ENCODE assay signal across 10 mouse cellular contexts in the genomic region with DNA sequence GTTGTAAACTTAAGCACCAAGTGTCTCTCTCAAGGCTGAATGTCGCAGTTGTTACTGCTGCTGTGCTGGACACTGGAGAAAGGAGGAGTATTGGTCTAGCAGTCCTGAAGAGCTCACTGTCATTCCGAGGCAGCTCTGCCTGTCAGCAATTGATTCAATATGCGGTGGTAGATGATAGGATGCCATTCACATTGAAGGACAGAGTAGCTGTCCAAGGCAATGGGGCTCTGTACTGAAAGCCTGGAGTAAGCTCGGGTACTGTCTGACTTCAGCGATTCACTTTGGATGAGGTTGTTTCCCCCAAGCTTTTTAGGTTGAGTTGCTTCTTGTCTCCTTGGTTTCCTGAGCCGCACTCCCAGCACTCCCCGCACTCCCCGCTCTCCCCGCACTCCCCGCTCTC. TPM values are rescaled to one million over a fixed set of nuclear protein-coding genes. Genes with fewer than 3 reads are reported as not detected.
DNase-seq lines count a peak whose midpoint lies in the region; ATAC-seq and TF ChIP-seq lines count a peak whose summit lies in the region.
"Had no signal": no experiment of that assay in that cellular context is flagged by ENCODE, and none has a peak within 500 bp of the region (broad histone marks: within the 10 kb centered on the region; RNA-seq: fewer than 3 reads in every experiment).

No protein-coding gene starts in this region.

- ATAC-seq in kidney, embryonic 16.5 days (ENCODE audit: low FRiP score, low TSS enrichment), result no peak
- ATAC-seq in hindbrain, embryonic 15.5 days (ENCODE audit: low FRiP score, low read depth), result no peak
- no peak for ATAC-seq in midbrain, postnatal 0 days (ENCODE audit: low FRiP score)

- no peaks in the 10 kb centered on the region for H3K36me3 ChIP-seq in kidney, embryonic 16.5 days (ENCODE audit: insufficient read depth, low read length)
- no peaks in the 10 kb centered on the region for H3K36me3 ChIP-seq in hindbrain, embryonic 15.5 days
- no peaks in the 10 kb centered on the region; the same call in 1 of the 2 replicates for H3K36me3 ChIP-seq in midbrain, postnatal 0 days (ENCODE audit: insufficient read depth, low read length)

- no peaks in the 10 kb centered on the region for H3K27me3 ChIP-seq in kidney, embryonic 16.5 days (ENCODE audit: insufficient read depth, low read length)
- no peaks in the 10 kb centered on the region for H3K27me3 ChIP-seq in hindbrain, embryonic 15.5 days
- H3K27me3 ChIP-seq in midbrain, postnatal 0 days (ENCODE audit: insufficient read depth, low read length), result no peaks in the 10 kb centered on the region

- peak overlapping the region; percentile 50 for H3K4me3 ChIP-seq in kidney, embryonic 16.5 days (ENCODE audit: low read length)
- H3K4me3 ChIP-seq in cortical plate, adult 2 months (ENCODE audit: insufficient read depth, low read length), result peak overlapping the region; percentile 5; the same call in 1 of the 2 replicates
- H3K4me3 ChIP-seq in hindbrain, embryonic 15.5 days, result peak overlapping the region; percentile 28
- peak overlapping the region; percentile 27; the same call in 1 of the 2 replicates for H3K4me3 ChIP-seq in midbrain, postnatal 0 days (ENCODE audit: low read depth, low read length)

- no peaks in the 10 kb centered on the region for H3K9me3 ChIP-seq in kidney, embryonic 16.5 days (ENCODE audit: low read length)
- H3K9me3 ChIP-seq in hindbrain, embryonic 15.5 days, result no peaks in the 10 kb centered on the region
- H3K9me3 ChIP-seq in midbrain, postnatal 0 days (ENCODE audit: low read length), result no peaks in the 10 kb centered on the region

- H3K9ac ChIP-seq in kidney, embryonic 16.5 days (replicated peaks; ENCODE audit: low read length), result no peak overlapping the region
- H3K9ac ChIP-seq in hindbrain, embryonic 15.5 days, result 0 out of 2 replicates have a peak overlapping the region, but pooled peaks have one; percentile 8
- H3K9ac ChIP-seq in midbrain, postnatal 0 days (replicated peaks; ENCODE audit: low read length, poor library complexity, severe bottlenecking), result no peak overlapping the region

- no peak overlapping the region for H3K27ac ChIP-seq in kidney, embryonic 16.5 days (ENCODE audit: low read length)
- no peak overlapping the region for H3K27ac ChIP-seq in cortical plate, adult 2 months (ENCODE audit: insufficient read depth, low read length)
- H3K27ac ChIP-seq in hindbrain, embryonic 15.5 days (replicated peaks), result no peak overlapping the region
- no peak overlapping the region for H3K27ac ChIP-seq in midbrain, postnatal 0 days (ENCODE audit: low read depth, low read length)
- H3K27ac ChIP-seq: macrophage had no signal

- 2% methylated on average over 10 of the region's 10 CpGs for WGBS in kidney, embryonic 16.5 days
- 2% methylated on average over 6 of the region's 10 CpGs for WGBS in hindbrain, embryonic 15.5 days
- WGBS in midbrain, postnatal 0 days, result 0% methylated on average over 7 of the region's 10 CpGs

- DNase-seq in kidney, postnatal 36 days, result no peak
- DNase-seq in midbrain, postnatal 0 days (ENCODE audit: low spot score), result no peak
- no peak for DNase-seq in urinary bladder, postnatal 4 days (ENCODE audit: low spot score in 2 of 2)
- no peak for DNase-seq in left cerebral cortex, adult 18-20 months (ENCODE audit: low spot score in 2 of 2)
- no peak for DNase-seq in frontal cortex, postnatal 10 days (ENCODE audit: low spot score in 2 of 2)
- DNase-seq: adrenal gland, postnatal 10 days had no signal

- H3K4me2 ChIP-seq in kidney, embryonic 16.5 days (replicated peaks; ENCODE audit: low read depth, low read length), result peak overlapping the region; percentile 70
- peak overlapping the region; percentile 50 for H3K4me2 ChIP-seq in hindbrain, embryonic 15.5 days
- H3K4me2 ChIP-seq in midbrain, postnatal 0 days (ENCODE audit: low read depth, low read length, poor library complexity, severe bottlenecking), result peak overlapping the region; percentile 55

- TF ChIP-seq POLR2A in cortical plate, adult 2 months (IDR thresholded peaks at IDR 0.05; ENCODE audit: extremely low read depth, insufficient read depth, low read length), result no peak

- TF ChIP-seq CTCF in cortical plate, adult 2 months (IDR thresholded peaks at IDR 0.05; ENCODE audit: extremely low read depth, insufficient read depth, low read length), result no peak
- TF ChIP-seq CTCF in midbrain, postnatal 0 days (IDR thresholded peaks at IDR 0.05), result no peak

- H3K4me1 ChIP-seq in kidney, embryonic 16.5 days (ENCODE audit: insufficient read depth, low read length), result peaks cover 63% of the 10 kb centered on the region
- peaks cover 10% of the 10 kb centered on the region for H3K4me1 ChIP-seq in cortical plate, adult 2 months (ENCODE audit: control insufficient read depth, insufficient read depth, low read length)
- H3K4me1 ChIP-seq in hindbrain, embryonic 15.5 days (replicated peaks), result peaks cover 97% of the 10 kb centered on the region
- H3K4me1 ChIP-seq in midbrain, postnatal 0 days (ENCODE audit: insufficient read depth, low read length), result peaks cover 28% of the 10 kb centered on the region

RNA-seq across cellular contexts. Expression of gene Map4k4, which starts 34.9 kb away (rescaled TPM):
- polyA plus RNA-seq in kidney, embryonic 16.5 days (2015; fragmentation: Nextera tagmentation; extraction: Ambion mirVana), result 14.3 and 20.2 TPM in 2 replicates
- 111 and 112 TPM in 2 replicates for polyA plus RNA-seq in cortical plate, adult 2 months (2012; rRNA removed)
- polyA plus RNA-seq in hindbrain, embryonic 15.5 days (2015; fragmentation: Nextera tagmentation; extraction: Ambion mirVana), result 41.5 and 42.6 TPM in 2 replicates
- 185 and 191 TPM in 2 replicates for total RNA-seq in midbrain, postnatal 0 days (2014; rRNA removed)
- 16.0 and 30.6 TPM in 2 replicates for polyA plus RNA-seq in midbrain, postnatal 0 days (2015; fragmentation: Nextera tagmentation; extraction: Ambion mirVana)
- 10 to 100 TPM; 87.1 to 95.0 TPM for total RNA-seq in left cerebral cortex, adult 18-20 months (2021)
